Mouse (Mus musculus) testis, adult 2 months (tissue): ENCODE results near the gene Sptb.

Experiments used
- CTCF ChIP-seq: fragments of 200-500 bp; IDR thresholded peaks from 2 replicates; pipeline ENCODE4 v1.5.1; 2012; ENCODE audit warnings: low read depth, mild to moderate bottlenecking, inconsistent platforms, low read length, moderate library complexity; ENCODE audit not compliant: control insufficient read depth, insufficient read depth, insufficient replicate concordance
- POLR2A ChIP-seq: fragments of 200-500 bp; IDR thresholded peaks from 2 replicates; pipeline ENCODE4 v1.6.1; 2012; ENCODE audit warnings: low read depth, mild to moderate bottlenecking, inconsistent platforms, low read length, moderate library complexity; ENCODE audit not compliant: control insufficient read depth

DNA sequence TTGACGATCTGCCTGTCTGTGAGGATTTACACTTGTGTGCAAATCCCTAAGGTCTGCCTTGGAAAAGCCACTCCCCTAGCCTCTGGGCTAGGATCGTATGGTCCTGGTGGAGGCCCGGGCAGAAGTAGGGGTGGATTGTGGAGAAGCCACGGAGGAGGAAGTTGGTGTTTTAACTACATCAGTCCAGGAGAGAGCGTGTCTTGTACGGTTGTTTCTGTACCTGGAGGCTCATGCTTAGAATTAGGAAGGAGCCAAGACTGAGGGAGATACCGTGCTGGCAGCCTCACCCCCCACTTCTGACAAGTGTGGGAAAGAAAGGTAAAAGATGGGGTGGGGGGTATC is 162.3 kb downstream of the Sptb start:
- TF ChIP-seq POLR2A (no peak), CTCF (no peak)
